Mouse (Mus musculus): Measurements from ENCODE around the gene Hivep2.

The Hivep2 gene

DNA sequence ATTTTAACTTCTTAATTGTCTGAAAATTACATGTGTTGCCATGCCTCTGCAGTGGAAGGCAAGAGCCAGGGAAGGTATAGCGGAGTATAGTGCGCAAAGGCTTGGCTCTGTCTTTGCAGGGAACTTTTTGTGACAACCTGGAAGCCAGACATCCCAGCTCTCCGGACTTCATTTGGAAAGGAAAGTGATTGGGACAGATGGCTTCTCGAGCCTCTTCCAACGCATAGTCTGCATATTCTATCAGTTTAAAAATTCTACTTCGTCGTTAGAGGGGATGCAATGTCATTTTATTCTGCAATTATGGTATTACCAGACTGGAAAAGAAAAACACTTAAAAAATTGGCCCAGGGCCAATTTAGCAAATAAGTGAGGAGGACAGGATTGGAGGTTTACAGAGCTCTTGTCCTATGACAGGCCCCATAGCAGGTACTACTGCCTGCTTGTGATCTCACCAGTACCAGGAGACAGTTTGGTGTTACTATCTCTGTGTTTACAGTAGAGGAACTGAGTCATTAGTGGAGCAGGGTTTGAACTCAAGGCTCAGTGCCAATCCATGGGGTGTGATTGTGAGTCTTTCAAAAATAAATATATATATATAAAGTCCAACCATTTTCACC, 7.8 kb downstream of the Hivep2 start:
- no peak for DNase-seq (ENCODE audit: low spot score)

DNA sequence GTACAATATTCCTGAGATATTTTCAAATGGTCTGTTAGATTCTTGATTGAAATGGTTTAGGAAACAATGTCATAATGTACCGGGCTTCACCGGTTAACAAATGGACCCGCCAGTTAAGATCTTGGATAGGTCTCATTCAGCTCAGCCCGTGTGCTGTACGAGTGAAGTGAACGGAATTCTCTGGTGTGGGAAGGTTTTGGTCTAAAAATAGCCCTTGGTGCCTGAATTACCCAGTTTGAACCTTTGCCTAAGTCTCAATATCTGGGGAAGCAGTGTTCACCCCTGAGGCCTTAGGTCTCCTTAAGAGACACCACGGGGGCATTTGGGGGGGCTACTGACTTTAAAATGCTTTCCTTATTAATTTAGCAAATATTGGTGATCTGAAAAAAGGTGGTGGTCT, 8.6 kb downstream of the Hivep2 start:
- DNase-seq (ENCODE audit: low spot score) = no peak

GRCm38 (mm10) chr10:13975861-13976260, 10.0 kb downstream of the Hivep2 start:
- no peak for DNase-seq (ENCODE audit: low spot score)

GRCm38 (mm10) chr10:13976267-13976666, 10.4 kb downstream of the Hivep2 start:
- DNase-seq (ENCODE audit: low spot score) = no peak

DNA sequence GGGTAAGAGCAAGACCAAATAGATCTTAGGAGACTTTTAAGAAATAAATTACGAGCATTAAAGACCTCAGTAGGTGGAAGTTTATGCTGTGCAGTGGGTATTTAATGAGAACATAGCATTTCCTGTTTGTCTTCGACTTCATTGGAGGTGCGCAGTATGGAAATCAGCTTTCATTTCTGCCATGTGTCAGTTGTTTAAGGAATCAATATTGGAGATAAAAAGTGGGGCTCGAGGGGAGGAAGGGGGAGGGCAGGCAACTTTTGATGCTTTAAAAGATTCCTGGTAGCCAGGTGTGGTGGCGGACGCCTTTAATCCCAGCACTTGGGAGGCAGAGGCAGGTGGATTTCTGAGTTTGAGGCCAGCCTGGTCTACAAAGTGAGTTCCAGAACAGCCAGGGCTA, 16.4 kb downstream of the Hivep2 start:
- DNase-seq (ENCODE audit: low spot score) = no peak

DNA sequence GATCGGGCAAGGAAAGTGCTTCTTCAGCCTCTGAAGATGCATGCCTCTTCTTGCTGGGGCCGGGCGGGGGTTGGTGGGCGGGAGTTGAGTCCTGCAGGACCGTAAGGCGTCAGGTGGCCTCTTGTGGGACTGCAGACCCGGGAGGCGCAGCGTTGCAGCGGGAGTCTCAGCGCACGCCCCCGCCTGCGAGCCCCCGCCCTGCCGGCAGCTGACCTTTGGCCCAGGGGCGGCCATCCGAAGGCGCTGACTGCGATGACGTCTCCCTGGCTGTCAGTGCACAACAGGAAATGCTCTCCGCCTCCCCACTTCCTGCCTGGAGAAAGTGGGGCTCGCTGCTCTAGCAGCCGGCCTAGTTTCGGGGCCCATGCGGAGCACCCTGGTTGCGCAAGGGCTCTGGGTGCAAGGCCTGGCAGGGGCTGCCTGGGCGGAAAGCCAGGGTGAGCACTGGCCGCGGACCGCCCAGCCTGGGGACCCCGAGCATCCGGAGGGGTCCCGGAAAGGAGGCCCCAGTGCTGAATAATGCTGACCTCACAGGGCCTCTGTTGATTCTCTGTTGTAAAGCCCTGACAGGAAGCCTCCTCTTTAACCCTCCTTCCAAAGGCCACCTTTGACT, 17.0 kb downstream of the Hivep2 start:
- DNase-seq (ENCODE audit: low spot score) = peak; percentile 67

GRCm38 (mm10) chr10:13983631-13984030, 17.8 kb downstream of the Hivep2 start:
- no peak for DNase-seq (ENCODE audit: low spot score)

GRCm38 (mm10) chr10:13984233-13984632, 18.4 kb downstream of the Hivep2 start:
- DNase-seq (ENCODE audit: low spot score) = no peak

GRCm38 (mm10) chr10:13986539-13986938, 20.7 kb downstream of the Hivep2 start:
- DNase-seq (ENCODE audit: low spot score) = no peak

GRCm38 (mm10) chr10:13987336-13987735, 21.5 kb downstream of the Hivep2 start:
- no peak for DNase-seq (ENCODE audit: low spot score)

GRCm38 (mm10) chr10:13988280-13988679, 22.4 kb downstream of the Hivep2 start:
- no peak for DNase-seq (ENCODE audit: low spot score)

- DNase-seq (ENCODE audit: low spot score) = no peak
Measured at GRCm38 (mm10) chr10:13988757-13989156, 22.9 kb downstream of the Hivep2 start.

GRCm38 (mm10) chr10:13990842-13991241, 25.0 kb downstream of the Hivep2 start:
- no peak for DNase-seq (ENCODE audit: low spot score)

GRCm38 (mm10) chr10:13993411-13993810, 27.5 kb downstream of the Hivep2 start:
- no peak for DNase-seq (ENCODE audit: low spot score)

DNA sequence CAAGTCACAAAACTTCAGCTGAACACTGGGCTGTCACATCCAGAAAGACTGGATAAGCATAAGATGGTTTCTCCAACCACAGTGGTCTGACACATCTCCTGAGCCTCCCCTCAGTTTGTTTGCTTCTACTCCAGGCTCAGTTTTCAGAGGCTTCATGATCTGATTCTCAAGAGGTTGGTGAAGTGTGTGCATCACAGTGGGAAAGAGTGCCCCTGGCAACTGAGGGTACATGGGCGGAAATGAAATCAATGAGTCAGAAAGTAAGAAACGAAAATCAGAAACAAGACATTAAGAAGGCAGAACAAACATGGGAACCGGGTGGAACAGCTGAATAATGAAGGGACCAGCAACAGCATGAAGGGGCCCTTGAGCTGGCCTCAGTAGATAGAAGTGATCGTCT, 31.5 kb downstream of the Hivep2 start:
- DNase-seq (ENCODE audit: low spot score) = no peak

DNA sequence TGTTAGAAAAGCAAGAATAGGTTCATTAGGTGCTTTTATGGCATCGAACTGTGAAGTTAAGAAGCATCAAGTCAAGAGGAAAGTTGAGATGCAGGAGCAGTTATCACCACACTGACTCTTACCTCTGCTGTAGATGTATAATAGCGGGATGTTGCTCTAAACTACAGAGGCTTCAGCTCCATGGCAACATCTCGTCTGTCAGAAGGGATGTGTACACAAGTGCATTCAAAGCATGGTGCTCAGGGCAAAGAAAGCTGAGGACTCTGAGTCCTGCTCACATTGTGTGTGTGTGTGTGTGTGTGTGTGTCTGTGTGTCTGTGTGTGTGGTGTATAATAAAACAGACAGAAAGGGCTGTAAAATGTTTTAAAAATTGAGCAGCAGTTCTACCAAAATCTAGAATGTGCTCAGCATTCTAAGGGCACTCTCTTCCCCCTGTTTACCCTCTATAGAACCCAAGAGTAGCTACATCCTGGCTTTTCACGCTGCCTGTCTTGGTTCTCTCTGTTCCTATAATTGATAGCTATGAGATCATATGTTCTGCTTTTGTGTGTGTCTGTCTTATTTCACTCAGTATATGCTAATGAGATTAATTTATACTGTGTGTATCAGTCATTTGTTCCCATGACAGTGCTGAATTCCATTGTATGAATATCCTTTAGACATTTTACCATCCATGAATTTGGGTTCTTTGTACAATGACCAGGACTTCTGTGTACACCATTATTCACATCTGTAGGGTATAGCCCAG, 39.1 kb downstream of the Hivep2 start:
- no peak for DNase-seq (ENCODE audit: low spot score)

DNA sequence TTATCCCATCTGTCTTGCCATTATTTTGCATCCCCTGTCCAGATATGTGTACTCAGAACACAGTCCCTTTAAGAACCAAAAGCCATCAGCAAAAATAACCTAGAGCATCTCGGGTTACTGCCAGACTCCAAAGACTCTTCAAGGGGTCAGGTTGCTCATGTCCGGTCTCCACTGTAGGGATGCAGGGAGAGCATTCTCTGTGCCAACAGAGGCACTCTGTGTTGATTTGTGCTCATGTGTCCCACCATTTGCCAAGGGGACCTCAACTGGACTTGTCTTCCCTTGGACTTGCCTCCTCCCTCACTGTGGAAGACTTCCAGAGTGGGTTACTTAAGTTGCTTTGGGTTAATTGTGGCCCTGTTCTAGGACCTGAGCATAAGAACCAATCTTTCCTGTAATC, 43.8 kb downstream of the Hivep2 start:
- DNase-seq (ENCODE audit: low spot score) = no peak

GRCm38 (mm10) chr10:14016287-14016970, 50.6 kb downstream of the Hivep2 start:
- no peak for DNase-seq (ENCODE audit: low spot score)

DNA sequence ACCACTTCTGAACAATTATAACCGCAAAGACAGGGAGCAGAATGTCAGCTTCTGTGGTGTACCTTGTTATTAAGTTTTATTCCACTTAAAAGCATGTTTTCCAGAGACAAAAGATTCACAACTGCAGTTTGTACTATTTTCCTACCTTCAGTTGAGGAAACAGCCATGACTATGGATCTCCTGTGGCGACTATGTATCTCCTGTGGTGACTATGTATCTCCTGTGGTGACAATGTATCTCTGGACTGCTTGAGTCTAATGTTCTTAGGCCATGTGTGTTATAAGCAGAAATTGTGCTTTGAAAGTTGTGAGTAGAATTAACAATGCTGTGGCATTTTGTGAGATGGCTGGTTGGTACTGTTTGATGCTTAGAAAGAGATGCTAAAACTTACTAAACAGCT, 51.5 kb downstream of the Hivep2 start:
- no peak for DNase-seq (ENCODE audit: low spot score)

DNA sequence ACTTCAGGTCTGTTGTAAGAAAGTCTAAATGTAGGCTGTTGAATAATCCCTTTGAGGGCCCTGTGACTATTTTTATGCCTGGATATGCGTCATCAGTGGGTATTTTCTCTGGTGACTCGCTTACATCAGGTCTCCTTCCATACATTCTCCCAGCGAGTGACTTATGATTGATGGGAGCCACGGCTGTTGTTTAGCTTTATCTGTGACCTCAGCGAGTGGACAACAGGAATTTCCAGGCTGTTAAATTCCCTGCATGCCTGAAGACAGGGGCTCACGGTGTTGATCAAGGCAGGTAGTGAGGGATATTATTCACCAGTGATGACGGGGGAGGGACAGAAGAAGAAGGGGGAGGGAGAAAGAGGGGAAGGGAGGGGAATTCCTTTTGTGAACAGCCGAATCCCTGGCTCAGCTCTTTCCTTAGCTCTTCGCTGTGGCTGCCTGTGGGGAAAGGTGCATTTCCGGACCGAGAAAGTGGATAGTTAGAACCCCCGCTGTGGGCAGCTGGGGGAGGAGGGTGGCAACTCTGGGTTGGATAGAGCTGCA, 52.0 kb downstream of the Hivep2 start:
- no peak for DNase-seq (ENCODE audit: low spot score)

DNA sequence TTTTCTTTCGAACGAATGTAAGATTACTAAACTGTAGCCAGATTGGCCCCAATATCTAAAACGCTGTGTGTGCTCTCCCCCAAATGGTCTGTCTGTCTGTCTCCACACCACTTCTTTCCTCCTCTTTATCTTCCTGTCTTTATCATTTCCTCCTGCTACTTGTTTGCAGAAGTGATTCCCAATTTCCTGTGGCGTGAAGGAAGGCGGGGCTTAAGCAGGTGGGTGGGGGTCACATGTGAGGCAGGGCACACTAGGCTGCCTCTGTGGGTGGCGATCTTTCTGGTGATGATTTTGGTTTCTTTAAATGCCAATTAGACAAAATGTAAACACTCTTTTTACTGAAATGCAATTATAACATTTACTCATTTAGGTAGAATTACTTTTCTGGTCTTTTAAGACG, 52.8 kb downstream of the Hivep2 start:
- no peak for DNase-seq (ENCODE audit: low spot score)

- DNase-seq (ENCODE audit: low spot score) = no peak
Measured at GRCm38 (mm10) chr10:14019198-14019597, 53.3 kb downstream of the Hivep2 start.

DNA sequence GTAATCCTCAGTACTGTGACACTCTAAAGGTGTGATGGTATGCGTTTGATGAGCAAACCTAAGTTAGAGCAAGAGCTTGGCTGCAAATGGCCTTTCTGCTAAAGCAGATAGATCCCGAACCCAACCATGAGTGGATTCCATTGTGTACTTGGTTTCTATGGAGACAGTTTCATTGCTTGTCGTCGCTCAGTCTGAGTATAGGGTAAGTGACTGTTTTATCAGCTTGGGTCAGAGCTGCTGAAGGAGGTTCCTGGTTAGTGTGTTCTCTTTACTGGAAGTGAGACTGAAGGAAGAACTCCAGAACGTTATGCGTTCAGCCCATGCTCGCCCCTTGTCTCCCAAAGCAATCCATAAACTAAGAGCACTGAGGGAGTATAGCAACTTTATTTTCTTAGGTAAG, 54.4 kb downstream of the Hivep2 start:
- DNase-seq (ENCODE audit: low spot score) = no peak
